Mouse (Mus musculus): ENCODE measurements at regions not wholly inside any gene's neighbourhood (a gene's known extent, or its start where the extent isn't known, plus 50 kb on each side); places are given as distances from the start of the nearest gene placed in this dataset.

GRCm38 (mm10) chr10:41005776-41006175, 66.3 kb downstream of the Gpr6 start:
- TF ChIP-seq POLR2A (IDR thresholded peaks at IDR 0.05; ENCODE audit: extremely low read depth, insufficient read depth, low read length): no peak
- TF ChIP-seq CTCF (IDR thresholded peaks at IDR 0.05; ENCODE audit: extremely low read depth, insufficient read depth, low read length): no peak

Data from cortical plate, adult 2 months (tissue).